Mouse (Mus musculus): ENCODE measurements around the gene Rpl3.
"Not testable (repeated sequence)": the region's sequence is repeated elsewhere in the genome, so short reads cannot be mapped to it uniquely, and the experiment has no call there.

The Rpl3 gene

GRCm38 (mm10) chr15:80091121-80091955 lies at the start of gene Rpl3, which contains the start of gene Syngr1:
Gene Rpl3, minus strand, starts transcription at chr15:80091868.
Gene Syngr1, plus strand, starts transcription at chr15:80091334.
- DNase-seq = peak; percentile 67

GRCm38 (mm10) chr15:80140878-80141277 lies 49.2 kb upstream of the Rpl3 start:
- DNase-seq = no peak

GRCm38 (mm10) chr15:80140302-80140701 lies 48.6 kb upstream of the Rpl3 start:
- no peak for DNase-seq

GRCm38 (mm10) chr15:80137945-80138791 lies 46.5 kb upstream of the Rpl3 start:
- DNase-seq = no peak

GRCm38 (mm10) chr15:80136645-80137044 lies 45.0 kb upstream of the Rpl3 start:
- DNase-seq = no peak

- DNase-seq = no peak
Measured at GRCm38 (mm10) chr15:80135499-80135898, 43.8 kb upstream of the Rpl3 start.

- no peak for DNase-seq
Measured at GRCm38 (mm10) chr15:80134450-80134847, 42.8 kb upstream of the Rpl3 start.

GRCm38 (mm10) chr15:80133682-80134449 lies 42.2 kb upstream of the Rpl3 start:
- DNase-seq = no peak

- DNase-seq = peak; percentile 82 to 85
Measured at GRCm38 (mm10) chr15:80132993-80133586, 41.4 kb upstream of the Rpl3 start, which contains the start of gene Tab1. Gene Tab1, plus strand, starts transcription at chr15:80133127.

GRCm38 (mm10) chr15:80132452-80132851 lies 40.8 kb upstream of the Rpl3 start:
- DNase-seq = no peak

- no peak for DNase-seq
Measured at GRCm38 (mm10) chr15:80131421-80131820, 39.8 kb upstream of the Rpl3 start.

- no peak for DNase-seq
Measured at GRCm38 (mm10) chr15:80130689-80131088, 39.0 kb upstream of the Rpl3 start.

GRCm38 (mm10) chr15:80129982-80130381 lies 38.3 kb upstream of the Rpl3 start:
- DNase-seq = no peak

- DNase-seq = no peak
Measured at GRCm38 (mm10) chr15:80127191-80127590, 35.5 kb upstream of the Rpl3 start.

GRCm38 (mm10) chr15:80124651-80125050 lies 33.0 kb upstream of the Rpl3 start:
- DNase-seq = no peak

GRCm38 (mm10) chr15:80122431-80122830 lies 30.8 kb upstream of the Rpl3 start:
- not testable (repeated sequence) for DNase-seq

GRCm38 (mm10) chr15:80121721-80122325 lies 30.2 kb upstream of the Rpl3 start:
- no peak for DNase-seq

- DNase-seq = no peak
Measured at GRCm38 (mm10) chr15:80119076-80119475, 27.4 kb upstream of the Rpl3 start.

- no peak for DNase-seq
Measured at GRCm38 (mm10) chr15:80117154-80117553, 25.5 kb upstream of the Rpl3 start.

- DNase-seq = no peak
Measured at GRCm38 (mm10) chr15:80115866-80116794, 24.5 kb upstream of the Rpl3 start.

GRCm38 (mm10) chr15:80115256-80115655 lies 23.6 kb upstream of the Rpl3 start:
- no peak for DNase-seq
